Mouse (Mus musculus): ENCODE measurements around the gene Stmn1. TPM values are rescaled to one million over a fixed set of nuclear protein-coding genes. Genes with fewer than 3 reads are reported as not detected.
"Not testable (repeated sequence)": the region's sequence is repeated elsewhere in the genome, so short reads cannot be mapped to it uniquely, and the experiment has no call there.

Stmn1 gene
- total RNA-seq, 2 experiments from 2014 or later: 425 to 454 TPM

GRCm38 (mm10) chr4:134484231-134484630 lies 16.1 kb downstream of the Stmn1 start:
- no peak for DNase-seq (ENCODE audit: low spot score in 2 of 2)

- no peak for DNase-seq (ENCODE audit: low spot score in 2 of 2)
Observed at GRCm38 (mm10) chr4:134485151-134485900, 17.2 kb downstream of the Stmn1 start.

- no peak for DNase-seq (ENCODE audit: low spot score in 2 of 2)
Observed at GRCm38 (mm10) chr4:134488211-134488610, 20.1 kb downstream of the Stmn1 start.

GRCm38 (mm10) chr4:134489986-134490665 lies 22.0 kb downstream of the Stmn1 start:
- no peak for DNase-seq (ENCODE audit: low spot score in 2 of 2)

GRCm38 (mm10) chr4:134491716-134492115 lies 23.6 kb downstream of the Stmn1 start:
- DNase-seq (ENCODE audit: low spot score in 2 of 2): no peak

- DNase-seq (ENCODE audit: low spot score in 2 of 2): not testable (repeated sequence)
Observed at GRCm38 (mm10) chr4:134494161-134494560, 26.0 kb downstream of the Stmn1 start.

GRCm38 (mm10) chr4:134494780-134495545 lies 26.8 kb downstream of the Stmn1 start:
- no peak for DNase-seq (ENCODE audit: low spot score in 2 of 2)

- no peak for DNase-seq (ENCODE audit: low spot score in 2 of 2)
Observed at GRCm38 (mm10) chr4:134495546-134495923, 27.4 kb downstream of the Stmn1 start.

GRCm38 (mm10) chr4:134496595-134497210 lies 28.6 kb downstream of the Stmn1 start, which contains the start of gene Paqr7:
Paqr7 (plus strand) TSS chr4:134496697.
- DNase-seq (ENCODE audit: low spot score in 2 of 2): peak; percentile 64 to 72

GRCm38 (mm10) chr4:134497223-134497622 lies 29.1 kb downstream of the Stmn1 start:
- no peak for DNase-seq (ENCODE audit: low spot score in 2 of 2)

- DNase-seq (ENCODE audit: low spot score in 2 of 2): peak in 1 of 2 experiments; percentile 67
Observed at GRCm38 (mm10) chr4:134497986-134498731, 30.0 kb downstream of the Stmn1 start.

- DNase-seq (ENCODE audit: low spot score in 2 of 2): not testable (repeated sequence)
Observed at GRCm38 (mm10) chr4:134498983-134499382, 30.9 kb downstream of the Stmn1 start.

GRCm38 (mm10) chr4:134501095-134501494 lies 33.0 kb downstream of the Stmn1 start:
- no peak for DNase-seq (ENCODE audit: low spot score in 2 of 2)

- no peak for DNase-seq (ENCODE audit: low spot score in 2 of 2)
Observed at GRCm38 (mm10) chr4:134503686-134504357, 35.7 kb downstream of the Stmn1 start.

GRCm38 (mm10) chr4:134505303-134505789 lies 37.2 kb downstream of the Stmn1 start:
- no peak for DNase-seq (ENCODE audit: low spot score in 2 of 2)

- no peak for DNase-seq (ENCODE audit: low spot score in 2 of 2)
Observed at GRCm38 (mm10) chr4:134505966-134506594, 38.0 kb downstream of the Stmn1 start.

GRCm38 (mm10) chr4:134506713-134507112 lies 38.6 kb downstream of the Stmn1 start:
- DNase-seq (ENCODE audit: low spot score in 2 of 2): no peak

GRCm38 (mm10) chr4:134510396-134510795 lies 42.3 kb downstream of the Stmn1 start:
- no peak for DNase-seq (ENCODE audit: low spot score in 2 of 2)

- peak; percentile 71 to 85 for DNase-seq (ENCODE audit: low spot score in 2 of 2)
Observed at GRCm38 (mm10) chr4:134510845-134511411, 42.8 kb downstream of the Stmn1 start, which contains the start of gene Aunip. Aunip (plus strand) TSS chr4:134510999.

All from layer of hippocampus, postnatal 14 days (tissue).